Mouse (Mus musculus) limb, embryonic 12.5 days (tissue): ENCODE results near the gene Slc1a3. TPM values are rescaled to one million over a fixed set of nuclear protein-coding genes. Genes with fewer than 3 reads are reported as not detected.

Source experiments
- ATAC-seq: fragments of 200-750 bp; cut with Nextera tagmentation; 2 replicates; pipeline ENCODE4 v1.8.0; 2017; ENCODE audit warnings: low read depth, moderate TSS enrichment; ENCODE audit not compliant: insufficient number of reproducible peaks, insufficient read depth, low FRiP score, low TSS enrichment
- H3K27ac ChIP-seq: fragments of 300-500 bp; sonication (generic); 2 replicates; pipeline ENCODE4 v1.5.1; 2016; ENCODE audit warnings: mild to moderate bottlenecking, moderate library complexity
- H3K27me3 ChIP-seq: fragments of 300-500 bp; sonication (generic); 2 replicates; pipeline ENCODE4 v1.6.1; 2016; ENCODE audit warnings: mild to moderate bottlenecking, moderate library complexity
- H3K36me3 ChIP-seq: fragments of 300-500 bp; sonication (generic); 2 replicates; pipeline ENCODE4 v1.6.1; 2016; ENCODE audit warnings: mild to moderate bottlenecking, moderate library complexity
- H3K4me1 ChIP-seq: fragments of 300-500 bp; sonication (generic); replicated peaks from 2 replicates; pipeline ENCODE4 v1.6.1; 2016
- H3K4me2 ChIP-seq: fragments of 300-500 bp; sonication (generic); 2 replicates; pipeline ENCODE4 v1.6.1; 2016; ENCODE audit warnings: mild to moderate bottlenecking, moderate library complexity
- H3K4me3 ChIP-seq: fragments of 300-500 bp; sonication (generic); replicated peaks from 2 replicates; pipeline ENCODE4 v1.5.1; 2016; ENCODE audit warnings: mild to moderate bottlenecking
- H3K9ac ChIP-seq: fragments of 300-500 bp; sonication (generic); replicated peaks from 2 replicates; pipeline ENCODE4 v1.6.1; 2016; ENCODE audit warnings: mild to moderate bottlenecking, moderate library complexity
- H3K9me3 ChIP-seq: fragments of 300-500 bp; sonication (generic); 2 replicates; pipeline ENCODE4 v1.6.1; 2016; ENCODE audit warnings: mild to moderate bottlenecking, moderate library complexity
- WGBS: fragments of 180-500 bp; shearing (Covaris S2); methylation state at CpG from one replicate; pipeline ENCODE4 v1.1.7; 2016; 5-methylcytosine and 5-hydroxymethylcytosine counted together
- polyA plus RNA-seq: library from polyadenylated mRNA; unstranded; fragments of >200 nt; fragmentation: Nextera tagmentation; extraction: Ambion mirVana; gene quantifications from 2 replicates; pipeline ENCODE4 v1.2.1, GENCODE M21; 2016

Slc1a3 gene
- polyA plus RNA-seq, 1 experiment from 2014 or later, result 44.6 TPM

DNA sequence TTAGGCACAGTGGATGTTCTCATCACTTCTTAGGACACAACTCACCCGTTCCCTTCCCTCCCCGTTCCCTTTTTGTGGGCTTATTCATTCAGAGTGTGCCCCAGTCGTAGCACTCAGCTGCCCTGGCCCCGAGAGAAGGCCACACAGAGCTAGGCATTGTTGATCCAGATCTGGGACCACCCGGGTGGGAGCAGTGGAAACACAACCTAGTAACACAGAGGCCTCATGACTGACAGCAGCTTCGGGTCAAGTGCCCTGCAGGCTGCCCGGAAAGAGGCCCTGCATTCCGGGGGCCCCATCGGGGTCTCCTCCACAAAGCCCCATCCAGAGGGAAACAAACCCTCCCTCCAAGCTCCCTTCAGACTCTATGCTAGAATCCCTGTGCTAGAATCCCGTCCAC is 78.2 kb downstream of the Slc1a3 start:
- Histone ChIP-seq H3K36me3 (0 out of 2 replicates have a peak, but pooled peaks cover 5% of the 10 kb centered on the region), H3K9me3 (no peaks in the 10 kb centered on the region), H3K4me3 (no peak overlapping the region), H3K4me1 (peaks cover 24% of the 10 kb centered on the region), H3K4me2 (no peak overlapping the region), H3K27me3 (peaks cover 8% of the 10 kb centered on the region; the same call in 1 of the 2 replicates), H3K27ac (peak overlapping the region; percentile 41; the same call in 1 of the 2 replicates), H3K9ac (no peak overlapping the region)
- 45% methylated on average over 10 of the region's 10 CpGs for WGBS
- ATAC-seq, result peak; percentile 56

- 0 out of 2 replicates have a peak overlapping the region, but pooled peaks have one; percentile 23 for H3K27ac ChIP-seq
- H3K9ac ChIP-seq, result peak overlapping the region; percentile 57
- H3K4me3 ChIP-seq, result peak overlapping the region; percentile 42
- peaks cover 18% of the 10 kb centered on the region for H3K27me3 ChIP-seq
- peak overlapping the region; percentile 85 for H3K4me2 ChIP-seq
- no peaks in the 10 kb centered on the region for H3K9me3 ChIP-seq
- ATAC-seq, result peak; percentile 92
- 0% methylated on average over 13 of the region's 13 CpGs for WGBS
- H3K36me3 ChIP-seq, result no peaks in the 10 kb centered on the region
- peaks cover 24% of the 10 kb centered on the region for H3K4me1 ChIP-seq
Observed at GRCm38 (mm10) chr15:8629317-8629831, 81.2 kb downstream of the Slc1a3 start.

- H3K9ac ChIP-seq, result no peak overlapping the region
- 73% methylated on average over 8 of the region's 8 CpGs for WGBS
- H3K4me2 ChIP-seq, result no peak overlapping the region
- H3K4me3 ChIP-seq, result no peak overlapping the region
- no peaks in the 10 kb centered on the region for H3K36me3 ChIP-seq
- peaks cover 24% of the 10 kb centered on the region for H3K4me1 ChIP-seq
- no peak overlapping the region for H3K27ac ChIP-seq
- no peak for ATAC-seq
- peaks cover 18% of the 10 kb centered on the region for H3K27me3 ChIP-seq
- no peaks in the 10 kb centered on the region for H3K9me3 ChIP-seq
Observed at GRCm38 (mm10) chr15:8628150-8628549, 82.4 kb downstream of the Slc1a3 start.

DNA sequence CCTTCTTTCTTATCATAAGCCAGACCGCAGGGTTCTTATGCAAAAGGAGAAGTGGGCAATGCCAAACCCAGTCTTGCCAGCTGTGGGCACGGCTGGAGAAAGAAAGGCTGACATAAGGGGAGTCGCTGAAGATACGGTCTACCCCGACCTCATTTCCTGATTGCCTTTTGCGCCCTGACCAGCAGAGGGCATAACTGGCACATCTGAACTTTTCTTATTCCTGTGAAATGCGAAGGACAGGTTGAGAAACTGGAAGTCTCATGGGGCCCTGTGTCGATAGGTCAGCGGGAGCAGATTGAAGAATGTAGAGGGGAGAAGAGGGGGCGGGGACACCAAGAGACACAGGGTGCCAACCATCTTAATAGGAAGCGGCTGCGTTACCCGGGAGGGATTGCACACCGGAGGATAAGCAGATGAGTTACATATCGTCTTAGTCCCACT is 83.4 kb downstream of the Slc1a3 start:
- no peak for ATAC-seq
- Histone ChIP-seq H3K4me1 (peaks cover 18% of the 10 kb centered on the region), H3K27ac (no peak overlapping the region), H3K36me3 (no peaks in the 10 kb centered on the region), H3K9ac (0 out of 2 replicates have a peak overlapping the region, but pooled peaks have one; percentile 18), H3K4me2 (peak overlapping the region; percentile 79), H3K9me3 (no peaks in the 10 kb centered on the region), H3K4me3 (peak overlapping the region; percentile 35), H3K27me3 (peaks cover 18% of the 10 kb centered on the region)
- WGBS, result 5% methylated on average over 15 of the region's 15 CpGs

GRCm38 (mm10) chr15:8625370-8625769 is 85.2 kb downstream of the Slc1a3 start:
- H3K27ac ChIP-seq, result no peak overlapping the region

DNA sequence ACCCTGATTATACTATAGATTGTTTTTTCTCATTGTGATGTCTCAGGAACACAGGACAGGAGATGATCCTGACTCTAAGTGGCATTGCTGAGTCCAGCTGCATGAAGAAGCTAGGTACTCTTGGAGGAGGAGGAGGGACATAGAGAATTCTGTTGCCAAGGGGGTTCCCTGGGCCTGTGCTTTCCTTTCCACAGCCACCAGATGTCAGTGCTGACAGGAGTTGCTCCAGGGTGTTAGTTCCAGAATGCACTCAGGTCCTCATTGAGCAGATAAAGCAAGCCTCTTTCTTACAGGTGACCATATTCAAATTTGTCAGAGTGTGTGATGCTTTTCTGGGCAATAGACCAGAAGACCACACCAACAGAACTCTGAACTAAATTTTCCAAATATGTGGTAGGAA is 86.7 kb downstream of the Slc1a3 start:
- H3K4me2 ChIP-seq, result no peak overlapping the region
- ATAC-seq, result no peak
- H3K27ac ChIP-seq, result no peak overlapping the region
- no peak overlapping the region for H3K4me3 ChIP-seq
- no peak overlapping the region for H3K9ac ChIP-seq
- H3K27me3 ChIP-seq, result peaks cover 18% of the 10 kb centered on the region
- H3K36me3 ChIP-seq, result no peaks in the 10 kb centered on the region
- H3K4me1 ChIP-seq, result 0 out of 2 replicates have a peak, but pooled peaks cover 3% of the 10 kb centered on the region
- H3K9me3 ChIP-seq, result no peaks in the 10 kb centered on the region

More at GRCm38 (mm10) chr15:8625370-8625769, 85.2 kb downstream of the Slc1a3 start:
- no peak overlapping the region for H3K4me2 ChIP-seq
- H3K4me1 ChIP-seq, result peaks cover 13% of the 10 kb centered on the region
- H3K36me3 ChIP-seq, result no peaks in the 10 kb centered on the region
- no peaks in the 10 kb centered on the region for H3K9me3 ChIP-seq
- 48% methylated on average over 7 of the region's 7 CpGs for WGBS
- ATAC-seq, result no peak
- peaks cover 18% of the 10 kb centered on the region for H3K27me3 ChIP-seq
- no peak overlapping the region for H3K9ac ChIP-seq
- H3K4me3 ChIP-seq, result no peak overlapping the region

- Histone ChIP-seq H3K9ac (no peak overlapping the region), H3K9me3 (no peaks in the 10 kb centered on the region), H3K36me3 (no peaks in the 10 kb centered on the region), H3K27me3 (no peaks in the 10 kb centered on the region), H3K4me1 (peaks cover 10% of the 10 kb centered on the region; the same call in 1 of the 2 replicates), H3K27ac (no peak overlapping the region), H3K4me2 (no peak overlapping the region), H3K4me3 (no peak overlapping the region)
- WGBS, result 74% methylated on average over 18 of the region's 18 CpGs
- no peak for ATAC-seq
Observed at GRCm38 (mm10) chr15:8619479-8620026, 91.0 kb downstream of the Slc1a3 start.

DNA sequence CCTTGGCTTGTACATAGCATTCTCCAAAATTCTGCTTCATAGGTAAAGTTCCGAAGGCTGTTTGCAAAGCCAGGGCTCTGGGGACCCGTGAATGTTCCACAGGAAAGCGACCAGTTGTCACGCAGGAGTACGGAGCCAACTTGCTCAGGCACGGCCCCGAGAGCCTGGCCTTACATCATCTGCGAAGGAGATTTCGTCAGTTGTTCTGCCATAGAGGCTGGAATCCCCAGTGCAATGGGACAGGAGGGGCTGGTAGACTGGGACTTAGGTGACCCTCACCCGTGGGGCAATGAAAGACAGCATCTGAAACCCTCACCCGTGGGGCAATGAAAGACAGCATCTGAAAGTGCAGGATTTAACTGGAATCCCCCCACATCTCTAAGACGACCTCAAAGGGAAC is 94.3 kb downstream of the Slc1a3 start:
- H3K36me3 ChIP-seq, result no peaks in the 10 kb centered on the region
- H3K27ac ChIP-seq, result no peak overlapping the region
- H3K9me3 ChIP-seq, result no peaks in the 10 kb centered on the region
- ATAC-seq, result no peak
- H3K9ac ChIP-seq, result no peak overlapping the region
- no peak overlapping the region for H3K4me2 ChIP-seq
- H3K27me3 ChIP-seq, result no peaks in the 10 kb centered on the region
- peaks cover 10% of the 10 kb centered on the region; the same call in 1 of the 2 replicates for H3K4me1 ChIP-seq
- H3K4me3 ChIP-seq, result no peak overlapping the region
- 67% methylated on average over 12 of the region's 12 CpGs for WGBS

GRCm38 (mm10) chr15:8615511-8616224 is 94.9 kb downstream of the Slc1a3 start:
- no peaks in the 10 kb centered on the region for H3K9me3 ChIP-seq
- H3K9ac ChIP-seq, result no peak overlapping the region
- H3K4me2 ChIP-seq, result no peak overlapping the region
- no peaks in the 10 kb centered on the region for H3K36me3 ChIP-seq
- H3K27ac ChIP-seq, result no peak overlapping the region
- peaks cover 10% of the 10 kb centered on the region; the same call in 1 of the 2 replicates for H3K4me1 ChIP-seq
- no peak for ATAC-seq
- WGBS, result 69% methylated on average over 11 of the region's 11 CpGs
- H3K27me3 ChIP-seq, result no peaks in the 10 kb centered on the region
- no peak overlapping the region for H3K4me3 ChIP-seq

DNA sequence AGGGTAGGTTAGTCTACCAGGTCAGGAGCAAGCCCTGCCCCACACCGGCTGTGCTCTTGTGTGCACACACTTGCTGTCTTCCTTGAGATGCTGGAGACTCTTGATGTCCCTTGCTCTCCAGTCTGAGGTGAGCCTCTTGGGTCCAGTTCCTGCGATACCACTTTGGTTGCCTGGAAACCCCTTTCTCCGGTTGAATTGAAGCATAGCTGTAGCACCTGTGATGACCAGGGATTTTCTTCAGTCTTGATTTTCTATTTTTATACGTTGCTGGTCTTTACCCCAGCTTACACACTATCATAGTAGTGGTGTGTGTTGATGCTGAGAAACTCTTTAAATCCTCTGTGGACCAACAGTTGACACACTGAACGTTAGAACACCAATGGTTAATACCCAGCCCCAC is 95.9 kb downstream of the Slc1a3 start:
- ATAC-seq, result no peak
- no peak overlapping the region for H3K9ac ChIP-seq
- H3K9me3 ChIP-seq, result no peaks in the 10 kb centered on the region
- no peak overlapping the region for H3K4me3 ChIP-seq
- WGBS, result 88% methylated on average over 5 of the region's 5 CpGs
- H3K27me3 ChIP-seq, result no peaks in the 10 kb centered on the region
- H3K4me2 ChIP-seq, result no peak overlapping the region
- no peak overlapping the region for H3K27ac ChIP-seq
- H3K4me1 ChIP-seq, result peaks cover 10% of the 10 kb centered on the region; the same call in 1 of the 2 replicates
- no peaks in the 10 kb centered on the region for H3K36me3 ChIP-seq

DNA sequence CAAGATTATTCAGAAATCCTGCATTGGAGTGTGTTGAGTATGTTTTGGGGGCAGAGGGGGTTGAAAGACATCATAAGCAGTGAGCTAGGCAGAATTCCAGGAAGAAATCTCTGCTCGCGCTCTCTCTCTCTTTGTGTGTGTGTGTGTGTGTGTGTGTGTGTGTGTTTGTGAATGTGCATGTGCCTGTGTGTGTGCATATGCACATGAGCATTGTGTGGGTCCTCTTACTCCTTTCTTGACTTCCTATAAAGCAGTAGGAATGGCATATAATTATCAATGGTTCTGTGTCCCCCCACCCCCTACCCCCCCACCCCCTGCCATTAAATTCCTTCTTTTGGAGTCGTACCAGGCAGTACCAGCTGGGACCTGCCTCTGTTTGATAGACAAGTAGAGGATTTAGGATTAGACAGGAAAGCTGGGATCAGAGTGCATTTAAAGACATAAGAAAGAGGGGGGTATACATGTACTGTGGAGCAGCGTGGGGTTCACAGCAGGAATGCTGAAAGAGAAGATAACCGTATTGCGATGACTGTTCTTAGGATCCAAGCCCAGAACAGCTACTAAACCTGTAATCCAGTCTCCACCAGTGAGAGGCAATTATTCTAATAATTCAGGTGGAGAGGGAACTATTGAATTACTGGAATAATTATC is 104.9 kb downstream of the Slc1a3 start:
- ATAC-seq, result no peak
- 62% methylated on average over 6 of the region's 6 CpGs for WGBS
- H3K36me3 ChIP-seq, result no peaks in the 10 kb centered on the region
- H3K9ac ChIP-seq, result no peak overlapping the region
- no peak overlapping the region for H3K4me3 ChIP-seq
- H3K4me2 ChIP-seq, result no peak overlapping the region
- no peaks in the 10 kb centered on the region for H3K27me3 ChIP-seq
- no peak overlapping the region for H3K27ac ChIP-seq
- peaks cover 20% of the 10 kb centered on the region for H3K4me1 ChIP-seq
- H3K9me3 ChIP-seq, result no peaks in the 10 kb centered on the region
